Mouse (Mus musculus) liver, embryonic 12.5 days (tissue): Measurements from ENCODE around the gene Bend5. TPM values are rescaled to one million over a fixed set of nuclear protein-coding genes. Genes with fewer than 3 reads are reported as not detected.

ENCODE experiments used
- ATAC-seq: fragments of 200-750 bp; cut with Nextera tagmentation; 2 replicates; pipeline ENCODE4 v1.8.0; 2017; ENCODE audit warnings: moderate number of reproducible peaks, mild to moderate bottlenecking, moderate library complexity
- H3K27ac ChIP-seq: fragments of 300-500 bp; sonication (generic); 2 replicates; pipeline ENCODE4 v1.5.1; 2016; ENCODE audit warnings: mild to moderate bottlenecking
- H3K27me3 ChIP-seq: fragments of 300-500 bp; sonication (generic); replicated peaks from 2 replicates; pipeline ENCODE4 v1.6.1; 2016; ENCODE audit warnings: mild to moderate bottlenecking, moderate library complexity
- H3K36me3 ChIP-seq: fragments of 300-500 bp; sonication (generic); 2 replicates; pipeline ENCODE4 v1.6.1; 2016; ENCODE audit warnings: mild to moderate bottlenecking, moderate library complexity
- H3K4me1 ChIP-seq: fragments of 300-500 bp; sonication (generic); 2 replicates; pipeline ENCODE4 v1.6.1; 2016
- H3K4me2 ChIP-seq: fragments of 300-500 bp; sonication (generic); 2 replicates; pipeline ENCODE4 v1.6.1; 2016; ENCODE audit warnings: mild to moderate bottlenecking, moderate library complexity
- H3K4me3 ChIP-seq: fragments of 300-500 bp; sonication (generic); 2 replicates; pipeline ENCODE4 v1.5.1; 2016; ENCODE audit warnings: mild to moderate bottlenecking, moderate library complexity
- H3K9ac ChIP-seq: fragments of 300-500 bp; sonication (generic); 2 replicates; pipeline ENCODE4 v1.6.1; 2016; ENCODE audit warnings: mild to moderate bottlenecking, moderate library complexity
- H3K9me3 ChIP-seq: fragments of 300-500 bp; sonication (generic); replicated peaks from 2 replicates; pipeline ENCODE4 v1.6.1; 2016; ENCODE audit warnings: mild to moderate bottlenecking, moderate library complexity
- WGBS: fragments of 180-500 bp; shearing (Covaris S2); methylation state at CpG from one replicate; pipeline ENCODE4 v1.1.7; 2016; ENCODE audit not compliant: insufficient replicate concordance; 5-methylcytosine and 5-hydroxymethylcytosine counted together
- polyA plus RNA-seq: library from polyadenylated mRNA; unstranded; fragments of >200 nt; fragmentation: Nextera tagmentation; extraction: Ambion mirVana; gene quantifications from 2 replicates; pipeline ENCODE4 v1.2.1, GENCODE M21; 2016

The Bend5 gene
- polyA plus RNA-seq, 1 experiment from 2014 or later, result 2.1 TPM

DNA sequence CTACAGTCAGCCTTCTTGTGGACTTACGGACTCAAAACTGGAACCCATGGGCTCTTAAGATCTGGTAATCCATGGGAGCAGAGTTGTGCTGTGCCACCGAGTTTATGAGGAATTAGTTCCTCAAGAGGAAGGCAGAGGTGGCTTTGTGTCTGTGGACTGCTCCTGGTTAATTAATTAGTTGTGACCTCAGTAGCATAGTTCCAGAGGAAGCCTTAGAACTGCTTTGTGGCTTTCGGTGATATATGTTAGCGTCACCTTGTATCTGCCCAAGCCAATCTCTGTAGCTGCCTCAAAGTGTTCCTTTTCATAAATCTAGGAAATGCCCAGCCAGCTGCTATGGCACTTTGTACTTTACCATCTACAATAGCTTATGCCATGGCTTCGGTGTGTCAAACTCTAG, 2.9 kb downstream of the Bend5 start:
- no peak overlapping the region for H3K4me3 ChIP-seq
- no peak overlapping the region for H3K4me2 ChIP-seq
- H3K4me1 ChIP-seq, result no peaks in the 10 kb centered on the region
- no peak overlapping the region for H3K27ac ChIP-seq
- 70% methylated on average over 5 of the region's 5 CpGs for WGBS
- ATAC-seq, result no peak
- H3K27me3 ChIP-seq, result peaks cover 27% of the 10 kb centered on the region
- H3K36me3 ChIP-seq, result no peaks in the 10 kb centered on the region
- H3K9ac ChIP-seq, result no peak overlapping the region
- H3K9me3 ChIP-seq, result no peaks in the 10 kb centered on the region

DNA sequence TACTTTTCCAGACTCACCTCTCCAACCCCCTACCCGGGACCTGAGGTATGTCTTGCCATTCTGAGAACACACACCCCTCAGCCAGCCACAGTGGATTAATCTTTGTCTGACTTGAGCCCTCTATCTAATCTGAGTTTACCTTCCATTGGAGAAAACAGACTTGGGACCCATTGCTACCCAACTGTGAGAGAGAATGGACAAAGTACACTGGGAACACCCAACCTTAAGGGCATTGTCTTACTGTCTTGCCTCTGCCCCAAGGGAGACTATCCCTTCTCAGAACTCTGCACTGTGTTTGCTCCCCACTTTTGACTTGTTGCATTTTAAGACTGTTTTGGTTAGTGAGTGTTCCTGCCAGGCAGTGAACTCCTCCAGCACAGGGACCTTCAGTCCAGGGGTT, 4.7 kb downstream of the Bend5 start:
- ATAC-seq, result no peak
- Histone ChIP-seq H3K27me3 (peaks cover 22% of the 10 kb centered on the region), H3K36me3 (no peaks in the 10 kb centered on the region), H3K27ac (no peak overlapping the region), H3K9me3 (no peaks in the 10 kb centered on the region), H3K4me1 (no peaks in the 10 kb centered on the region), H3K9ac (no peak overlapping the region), H3K4me3 (no peak overlapping the region), H3K4me2 (no peak overlapping the region)
- WGBS, result 61% methylated on average over 1 of the region's 1 CpGs

DNA sequence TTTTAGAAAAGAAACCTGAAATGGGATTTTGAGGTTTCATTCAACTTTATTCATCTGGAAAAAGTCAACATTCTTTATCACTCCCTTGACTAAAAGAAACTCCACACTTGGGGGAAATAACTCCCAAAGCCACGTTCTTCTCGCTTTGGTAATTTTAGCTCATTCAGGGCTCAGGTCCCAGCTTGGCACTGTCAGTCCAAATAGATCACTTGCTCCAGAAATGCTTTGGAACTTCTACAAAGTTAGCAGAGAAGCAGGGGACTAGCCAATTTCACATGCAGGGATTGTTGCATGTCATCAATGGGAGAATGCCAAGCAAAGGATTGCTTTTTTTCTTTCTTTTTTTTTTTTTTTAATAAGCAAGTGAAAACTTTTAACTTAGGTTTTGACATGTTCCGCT, 5.2 kb downstream of the Bend5 start:
- H3K9ac ChIP-seq, result no peak overlapping the region
- no peaks in the 10 kb centered on the region for H3K36me3 ChIP-seq
- no peak overlapping the region for H3K4me3 ChIP-seq
- peaks cover 17% of the 10 kb centered on the region for H3K27me3 ChIP-seq
- H3K27ac ChIP-seq, result no peak overlapping the region
- ATAC-seq, result no peak
- WGBS, result 81% methylated on average over 3 of the region's 3 CpGs
- H3K4me1 ChIP-seq, result no peaks in the 10 kb centered on the region
- H3K9me3 ChIP-seq, result no peaks in the 10 kb centered on the region
- no peak overlapping the region for H3K4me2 ChIP-seq

DNA sequence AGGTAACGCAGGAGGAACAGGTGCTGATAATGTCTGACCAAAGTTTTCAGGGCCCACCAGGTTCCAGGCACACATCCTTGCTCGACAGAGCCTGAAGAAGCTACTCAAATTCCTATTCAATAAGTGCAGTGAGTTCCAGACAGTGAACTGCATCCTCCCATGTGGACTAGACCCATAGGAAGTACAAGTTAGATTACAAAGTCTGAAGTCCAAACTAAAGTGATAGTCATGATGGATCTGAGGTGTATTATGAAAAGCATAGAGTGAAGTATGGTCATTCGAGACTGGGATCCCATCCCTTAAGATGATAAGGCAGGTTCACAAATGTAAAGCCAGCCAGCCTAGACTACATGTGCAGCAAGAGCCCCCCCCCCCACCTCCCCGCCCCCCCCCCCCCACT, 6.1 kb downstream of the Bend5 start:
- Histone ChIP-seq H3K9ac (no peak overlapping the region), H3K27ac (no peak overlapping the region), H3K27me3 (peaks cover 8% of the 10 kb centered on the region), H3K4me2 (no peak overlapping the region), H3K9me3 (no peaks in the 10 kb centered on the region), H3K36me3 (no peaks in the 10 kb centered on the region), H3K4me1 (no peaks in the 10 kb centered on the region), H3K4me3 (no peak overlapping the region)
- WGBS, result 54% methylated on average over 4 of the region's 4 CpGs
- no peak for ATAC-seq

DNA sequence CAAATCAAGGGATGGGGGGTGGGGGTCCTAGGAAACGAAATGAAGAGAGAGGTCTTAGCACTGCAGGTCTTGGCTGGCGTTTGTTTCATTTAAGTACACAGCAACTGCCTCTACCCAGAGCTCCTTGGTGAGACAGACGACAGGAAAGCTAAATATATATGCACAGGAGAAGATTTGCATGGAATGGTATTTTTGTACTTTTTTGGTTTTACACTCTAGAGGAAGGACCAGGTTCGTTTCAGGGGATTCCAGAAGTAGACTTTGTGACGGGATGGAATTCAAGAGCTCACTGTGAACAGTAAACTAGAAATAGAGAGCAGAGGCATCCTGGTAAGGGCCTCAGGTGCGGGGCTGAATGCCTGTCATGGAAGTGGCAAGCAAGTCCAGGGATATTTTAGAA, 7.0 kb downstream of the Bend5 start:
- no peak for ATAC-seq
- no peak overlapping the region for H3K4me3 ChIP-seq
- WGBS, result 60% methylated on average over 6 of the region's 6 CpGs
- no peaks in the 10 kb centered on the region for H3K9me3 ChIP-seq
- H3K4me2 ChIP-seq, result no peak overlapping the region
- H3K36me3 ChIP-seq, result no peaks in the 10 kb centered on the region
- H3K27me3 ChIP-seq, result no peaks in the 10 kb centered on the region
- H3K9ac ChIP-seq, result no peak overlapping the region
- no peaks in the 10 kb centered on the region for H3K4me1 ChIP-seq
- H3K27ac ChIP-seq, result no peak overlapping the region

DNA sequence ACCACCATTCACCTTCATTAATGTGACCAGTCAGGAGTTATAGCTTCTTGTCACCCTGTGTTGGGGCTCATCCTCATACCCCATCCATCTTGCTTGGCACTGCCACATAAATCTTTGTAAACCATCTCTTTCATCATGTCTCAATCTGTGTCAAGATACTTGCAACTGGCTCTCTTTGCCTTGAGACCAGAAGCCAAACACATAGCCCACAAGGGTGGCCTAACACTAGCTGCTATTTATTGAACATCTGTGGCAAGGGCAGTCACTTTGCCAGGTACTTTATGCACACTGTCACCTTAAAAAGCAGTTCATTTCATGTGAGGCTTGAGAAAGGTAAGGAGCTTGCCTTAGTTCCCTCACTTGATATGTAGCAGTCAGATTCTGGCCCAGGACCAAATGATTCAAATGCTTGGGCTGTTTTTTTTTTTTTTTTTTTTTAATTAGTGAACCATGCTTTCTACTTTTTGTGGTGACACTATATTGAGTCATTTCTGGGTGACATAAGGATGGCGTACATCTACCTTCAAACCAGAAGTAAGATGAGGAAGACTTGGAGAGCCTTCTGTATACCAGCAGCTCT, 9.7 kb downstream of the Bend5 start:
- 63% methylated on average over 1 of the region's 1 CpGs for WGBS
- Histone ChIP-seq H3K9me3 (no peaks in the 10 kb centered on the region), H3K4me2 (no peak overlapping the region), H3K9ac (no peak overlapping the region), H3K36me3 (no peaks in the 10 kb centered on the region), H3K4me3 (no peak overlapping the region), H3K27ac (no peak overlapping the region), H3K4me1 (no peaks in the 10 kb centered on the region), H3K27me3 (no peaks in the 10 kb centered on the region)
- no peak for ATAC-seq

DNA sequence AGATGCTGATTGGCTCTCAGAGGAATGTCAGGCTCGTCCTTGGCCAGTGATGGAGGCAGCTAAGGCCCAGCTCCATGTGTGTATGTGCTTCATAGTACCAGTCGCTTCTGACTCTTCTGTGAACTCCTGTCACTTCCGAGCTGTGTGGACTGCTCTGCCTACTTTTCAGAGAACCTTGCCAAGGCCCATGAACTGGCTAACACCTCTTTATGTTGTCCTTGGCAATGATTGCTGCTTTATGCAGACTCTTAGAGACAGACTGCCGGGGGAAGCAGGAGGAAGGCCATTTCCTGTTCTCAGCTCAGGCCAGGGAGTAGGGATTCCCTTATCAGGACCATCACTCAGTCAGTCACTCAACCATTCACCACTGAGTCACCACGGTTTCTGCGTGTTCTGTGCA, 10.4 kb downstream of the Bend5 start:
- H3K4me1 ChIP-seq, result no peaks in the 10 kb centered on the region
- ATAC-seq, result 0 out of 2 replicates have a peak, but pooled peaks have one; percentile 35
- no peaks in the 10 kb centered on the region for H3K9me3 ChIP-seq
- no peaks in the 10 kb centered on the region for H3K27me3 ChIP-seq
- H3K4me3 ChIP-seq, result no peak overlapping the region
- no peak overlapping the region for H3K9ac ChIP-seq
- WGBS, result 35% methylated on average over 6 of the region's 6 CpGs
- H3K27ac ChIP-seq, result no peak overlapping the region
- no peaks in the 10 kb centered on the region for H3K36me3 ChIP-seq
- no peak overlapping the region for H3K4me2 ChIP-seq

DNA sequence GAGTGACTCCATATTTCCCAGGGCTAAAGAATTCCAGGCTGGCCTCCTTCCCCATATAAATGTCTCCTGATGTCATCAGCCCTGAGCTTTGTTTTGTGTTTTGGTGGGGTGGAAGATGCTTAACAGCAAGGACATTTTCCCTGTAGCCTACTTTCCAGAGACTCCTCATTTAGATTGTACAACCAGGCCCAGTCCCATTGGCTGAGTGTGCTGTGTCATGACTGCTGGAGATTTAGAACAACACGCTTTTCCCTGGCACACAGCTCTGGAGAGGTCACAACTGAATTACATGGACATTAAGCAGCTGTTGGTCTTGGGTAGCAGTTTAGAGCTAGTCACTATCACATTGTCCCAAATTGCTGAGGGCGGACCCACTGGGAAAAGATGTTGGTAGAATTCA, 16.4 kb downstream of the Bend5 start:
- Histone ChIP-seq H3K4me3 (no peak overlapping the region), H3K36me3 (no peaks in the 10 kb centered on the region), H3K4me1 (no peaks in the 10 kb centered on the region), H3K27ac (no peak overlapping the region), H3K9ac (no peak overlapping the region), H3K27me3 (no peaks in the 10 kb centered on the region), H3K4me2 (no peak overlapping the region), H3K9me3 (no peaks in the 10 kb centered on the region)
- 62% methylated on average over 2 of the region's 2 CpGs for WGBS
- no peak for ATAC-seq

DNA sequence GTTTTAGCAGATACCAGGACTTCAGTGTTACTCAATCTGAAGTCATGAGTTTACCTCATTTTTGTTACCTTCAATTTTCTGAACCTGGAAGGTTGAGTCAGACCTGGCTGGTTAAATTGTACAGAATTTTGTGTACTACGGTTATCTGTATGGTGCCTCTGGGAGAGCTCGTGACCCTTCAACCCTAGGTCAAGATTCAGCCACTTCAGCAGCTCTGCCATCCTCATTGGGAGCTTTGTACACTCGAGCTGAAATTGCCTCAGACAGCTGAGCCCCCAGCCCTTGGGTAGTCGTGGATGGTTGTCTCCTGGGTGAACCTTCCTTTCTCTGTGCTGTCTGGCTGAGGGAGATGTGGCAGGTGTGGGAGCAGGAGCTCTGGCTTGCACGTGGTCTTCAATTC, 17.2 kb downstream of the Bend5 start:
- ATAC-seq, result no peak
- WGBS, result 59% methylated on average over 5 of the region's 5 CpGs
- H3K4me3 ChIP-seq, result no peak overlapping the region
- no peak overlapping the region for H3K27ac ChIP-seq
- no peaks in the 10 kb centered on the region for H3K4me1 ChIP-seq
- H3K27me3 ChIP-seq, result no peaks in the 10 kb centered on the region
- H3K36me3 ChIP-seq, result no peaks in the 10 kb centered on the region
- H3K9ac ChIP-seq, result no peak overlapping the region
- no peak overlapping the region for H3K4me2 ChIP-seq
- no peaks in the 10 kb centered on the region for H3K9me3 ChIP-seq

DNA sequence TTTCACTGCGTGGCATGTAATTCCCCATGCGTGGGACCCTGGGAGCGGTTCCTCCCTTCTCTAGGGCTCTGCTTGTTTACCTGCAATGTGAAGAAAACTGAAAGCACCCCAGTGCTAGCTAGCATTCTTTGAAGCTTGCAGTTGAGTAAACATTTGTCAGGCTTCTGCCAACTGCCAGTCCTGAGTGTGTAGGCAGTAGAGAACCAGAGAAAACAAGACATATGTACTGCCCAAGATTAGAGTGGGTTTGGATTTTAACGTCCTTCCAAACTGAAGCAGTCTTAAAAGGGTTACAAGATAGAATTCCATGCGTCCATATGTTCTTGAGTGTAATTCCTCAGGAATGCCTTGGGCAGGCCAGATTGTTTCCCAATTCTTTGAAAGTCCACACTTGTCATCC, 17.6 kb downstream of the Bend5 start:
- H3K36me3 ChIP-seq, result no peaks in the 10 kb centered on the region
- H3K4me3 ChIP-seq, result no peak overlapping the region
- H3K9me3 ChIP-seq, result no peaks in the 10 kb centered on the region
- H3K27ac ChIP-seq, result no peak overlapping the region
- no peak overlapping the region for H3K9ac ChIP-seq
- no peak for ATAC-seq
- no peaks in the 10 kb centered on the region for H3K27me3 ChIP-seq
- no peak overlapping the region for H3K4me2 ChIP-seq
- no peaks in the 10 kb centered on the region for H3K4me1 ChIP-seq
- WGBS, result 54% methylated on average over 5 of the region's 5 CpGs

DNA sequence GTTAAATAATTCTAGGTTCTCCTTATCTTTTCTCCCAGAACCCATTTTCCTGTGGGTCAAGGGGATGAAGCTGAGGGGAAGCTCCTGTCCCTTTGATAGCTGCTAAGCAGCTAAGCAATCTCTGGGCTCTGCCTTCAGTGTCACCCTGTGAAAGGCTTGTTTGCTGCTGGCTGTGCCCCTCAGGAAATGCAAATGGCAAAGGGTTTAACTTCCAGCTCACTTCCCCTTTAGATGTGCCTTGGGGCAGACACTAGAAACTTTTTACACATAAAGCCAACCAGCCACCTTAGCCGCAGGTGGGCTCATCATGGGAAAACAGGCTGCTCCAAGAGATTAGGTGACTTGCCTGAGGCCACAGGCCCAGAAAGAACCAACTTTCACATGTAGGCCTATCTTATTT, 26.9 kb downstream of the Bend5 start:
- 48% methylated on average over 1 of the region's 1 CpGs for WGBS
- ATAC-seq, result no peak
- Histone ChIP-seq H3K27ac (no peak overlapping the region), H3K4me1 (peaks cover 17% of the 10 kb centered on the region; the same call in 1 of the 2 replicates), H3K9me3 (peaks cover 9% of the 10 kb centered on the region; the same call in 1 of the 2 replicates), H3K27me3 (no peaks in the 10 kb centered on the region), H3K9ac (no peak overlapping the region), H3K4me3 (no peak overlapping the region), H3K36me3 (no peaks in the 10 kb centered on the region), H3K4me2 (no peak overlapping the region)

DNA sequence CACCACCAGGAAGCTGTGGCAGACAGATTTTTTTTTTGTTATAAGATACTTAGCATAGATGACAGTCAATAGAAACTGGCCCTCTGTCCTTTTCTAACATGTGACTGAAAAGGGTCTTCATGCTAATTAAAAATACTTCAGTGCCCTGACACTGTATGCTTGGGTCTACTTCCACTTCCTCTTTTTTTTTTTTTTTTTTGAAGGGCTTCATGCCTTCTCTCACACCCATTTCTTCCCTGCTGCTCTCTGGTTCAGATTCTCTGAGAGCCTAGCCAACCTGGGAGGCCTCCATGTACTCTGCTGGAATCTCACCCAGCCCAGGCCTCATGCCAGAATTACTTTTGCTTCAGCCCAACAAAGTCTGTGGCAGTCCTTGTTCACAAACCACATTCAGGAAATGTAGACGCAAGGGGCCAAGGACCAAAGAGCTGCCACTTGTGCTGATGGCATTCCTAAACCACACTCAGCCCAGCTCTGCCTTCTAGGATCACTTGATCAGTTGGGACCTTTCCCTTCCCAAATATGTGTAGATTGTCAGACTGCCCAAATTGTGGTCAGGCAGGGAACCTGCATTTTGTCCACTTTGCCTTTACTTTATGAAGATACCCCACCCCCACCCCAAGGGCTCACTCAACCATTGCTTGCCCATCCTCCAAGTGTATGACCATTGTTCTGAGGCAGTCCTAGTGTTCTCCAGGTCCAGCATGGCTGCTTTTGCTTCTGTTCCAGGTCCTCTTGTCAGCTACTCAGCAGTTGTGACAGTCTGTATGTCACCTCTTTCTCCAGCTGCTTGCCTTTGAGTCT, 27.8 kb downstream of the Bend5 start:
- no peak overlapping the region for H3K4me2 ChIP-seq
- H3K36me3 ChIP-seq, result no peaks in the 10 kb centered on the region
- H3K9ac ChIP-seq, result no peak overlapping the region
- no peak overlapping the region for H3K4me3 ChIP-seq
- no peak overlapping the region for H3K27ac ChIP-seq
- peaks cover 17% of the 10 kb centered on the region; the same call in 1 of the 2 replicates for H3K4me1 ChIP-seq
- H3K27me3 ChIP-seq, result no peaks in the 10 kb centered on the region
- H3K9me3 ChIP-seq, result peaks cover 9% of the 10 kb centered on the region; the same call in 1 of the 2 replicates
- no peak for ATAC-seq
- WGBS, result 34% methylated on average over 1 of the region's 1 CpGs
